Mouse (Mus musculus) adrenal gland, postnatal 14 days (tissue): ENCODE data around the gene Lrrc52. TPM values are rescaled to one million over a fixed set of nuclear protein-coding genes. Genes with fewer than 3 reads are reported as not detected.

Experiments
- DNase-seq: peaks from one replicate; pipeline ENCODE4 v3.0.0; 2021; ENCODE audit warnings: mixed read lengths
- total RNA-seq: library from RNA; stranded (reverse); gene quantifications from 2 replicates; pipeline ENCODE4 v1.2.3, GENCODE M21; 2021

Gene Lrrc52
- total RNA-seq, 1 experiment from 2014 or later: 0.30 TPM

- no peak for DNase-seq
These were observed 30.2 kb downstream of the Lrrc52 start for GRCm38 (mm10) chr1:167436186-167436975.

GRCm38 (mm10) chr1:167434931-167435330 is 31.6 kb downstream of the Lrrc52 start:
- no peak for DNase-seq

- DNase-seq: peak; percentile 25
These were observed 35.5 kb downstream of the Lrrc52 start for GRCm38 (mm10) chr1:167430976-167431676.

- DNase-seq: no peak
These were observed 39.9 kb downstream of the Lrrc52 start for GRCm38 (mm10) chr1:167426681-167427080.

GRCm38 (mm10) chr1:167425572-167425971 is 41.0 kb downstream of the Lrrc52 start:
- no peak for DNase-seq

GRCm38 (mm10) chr1:167422501-167423240 is 43.9 kb downstream of the Lrrc52 start:
- peak; percentile 75 for DNase-seq

- peak; percentile 81 for DNase-seq
These were observed 51.7 kb downstream of the Lrrc52 start for GRCm38 (mm10) chr1:167414846-167415245.

GRCm38 (mm10) chr1:167411991-167412715 is 54.4 kb downstream of the Lrrc52 start:
- DNase-seq: no peak

GRCm38 (mm10) chr1:167409601-167410000 is 57.0 kb downstream of the Lrrc52 start:
- DNase-seq: no peak

GRCm38 (mm10) chr1:167405237-167405636 is 61.3 kb downstream of the Lrrc52 start:
- no peak for DNase-seq

Other genes starting within 250 kb of the Lrrc52 start
- gene Uck2, start 181.5 kb downstream of the Lrrc52 start, total RNA-seq: 65.8 and 74.6 TPM in 2 replicates
- gene Tmco1, start 158.4 kb downstream of the Lrrc52 start, total RNA-seq: 109 and 120 TPM in 2 replicates
- gene Aldh9a1, start 116.8 kb downstream of the Lrrc52 start, total RNA-seq: 56.9 and 59.4 TPM in 2 replicates
- 69.7 and 75.6 TPM in 2 replicates for gene Mgst3, start 72.9 kb downstream of the Lrrc52 start, total RNA-seq
- gene Rxrg, start 131.6 kb upstream of the Lrrc52 start, total RNA-seq: 14.8 and 15.8 TPM in 2 replicates
- not detected in 2 replicates for gene Lmx1a, start 222.5 kb upstream of the Lrrc52 start, total RNA-seq